24 mouse cellular contexts compared by ENCODE assay signal in genomic region chr9:9500345-9500744, GRCm38 (mm10).
"Had no signal": no experiment of that assay in that cellular context is flagged by ENCODE, and none has a peak within 500 bp of the region (broad histone marks: within the 10 kb centered on the region; RNA-seq: fewer than 3 reads in every experiment).

No protein-coding gene starts in this region.

- H3K27ac ChIP-seq: embryonic facial prominence, embryonic 10.5 days; embryonic facial prominence, embryonic 12.5 days; embryonic facial prominence, embryonic 13.5 days; embryonic facial prominence, embryonic 15.5 days; forebrain, embryonic 10.5 days; forebrain, embryonic 12.5 days; forebrain, embryonic 13.5 days; forebrain, embryonic 15.5 days; gastrocnemius, adult 2 months; heart, adult 2 months had no signal

- H3K4me3 ChIP-seq: embryonic facial prominence, embryonic 10.5 days; embryonic facial prominence, embryonic 12.5 days; embryonic facial prominence, embryonic 13.5 days; embryonic facial prominence, embryonic 15.5 days; erythroblast, embryonic 14.5 days; forebrain, embryonic 10.5 days; forebrain, embryonic 12.5 days; forebrain, embryonic 13.5 days; forebrain, embryonic 15.5 days; gastrocnemius, adult 2 months; heart, adult 2 months had no signal

- H3K4me1 ChIP-seq: embryonic facial prominence, embryonic 10.5 days; embryonic facial prominence, embryonic 12.5 days; embryonic facial prominence, embryonic 13.5 days; embryonic facial prominence, embryonic 15.5 days; forebrain, embryonic 10.5 days; forebrain, embryonic 12.5 days; forebrain, embryonic 13.5 days; forebrain, embryonic 15.5 days had no signal

- H3K4me2 ChIP-seq: embryonic facial prominence, embryonic 12.5 days; embryonic facial prominence, embryonic 13.5 days; embryonic facial prominence, embryonic 15.5 days; forebrain, embryonic 12.5 days; forebrain, embryonic 13.5 days; forebrain, embryonic 15.5 days had no signal

- H3K9me3 ChIP-seq: embryonic facial prominence, embryonic 10.5 days; embryonic facial prominence, embryonic 12.5 days; embryonic facial prominence, embryonic 13.5 days; embryonic facial prominence, embryonic 15.5 days; forebrain, embryonic 10.5 days; forebrain, embryonic 12.5 days; forebrain, embryonic 13.5 days; forebrain, embryonic 15.5 days had no signal

- H3K27me3 ChIP-seq: embryonic facial prominence, embryonic 12.5 days; embryonic facial prominence, embryonic 13.5 days; embryonic facial prominence, embryonic 15.5 days; forebrain, embryonic 12.5 days; forebrain, embryonic 13.5 days; forebrain, embryonic 15.5 days had no signal

- H3K36me3 ChIP-seq: embryonic facial prominence, embryonic 10.5 days; embryonic facial prominence, embryonic 12.5 days; embryonic facial prominence, embryonic 13.5 days; embryonic facial prominence, embryonic 15.5 days; forebrain, embryonic 10.5 days; forebrain, embryonic 12.5 days; forebrain, embryonic 15.5 days had no signal

- DNase-seq: cerebellum, adult 8-10 months; cerebellum, adult 9-10 months; cerebellum, adult 9-11 months; cerebellum, postnatal 10 days; cerebellum, postnatal 14 days; cerebellum, postnatal 25 days; cerebellum, postnatal 36 days; forebrain, postnatal 0 days; gastrocnemius, adult 2 months; gastrocnemius, postnatal 10 days; gastrocnemius, postnatal 14 days; gastrocnemius, postnatal 25 days; gastrocnemius, postnatal 36 days; heart, adult 18-20 months; heart, adult 2 months had no signal
